Mouse (Mus musculus) ovary, adult 2 months (tissue): ENCODE results near the gene 2900011O08Rik. TPM values are rescaled to one million over a fixed set of nuclear protein-coding genes. Genes with fewer than 3 reads are reported as not detected.

Experiments used
- polyA plus RNA-seq: library from polyadenylated mRNA; depleted of rRNA; stranded (reverse); fragments of >200 nt; gene quantifications from 2 replicates; pipeline ENCODE4 v1.2.3, GENCODE M21; 2012; rRNA removed

The 2900011O08Rik gene
- 0.33 and 0.47 TPM in 2 replicates for polyA plus RNA-seq

DNA sequence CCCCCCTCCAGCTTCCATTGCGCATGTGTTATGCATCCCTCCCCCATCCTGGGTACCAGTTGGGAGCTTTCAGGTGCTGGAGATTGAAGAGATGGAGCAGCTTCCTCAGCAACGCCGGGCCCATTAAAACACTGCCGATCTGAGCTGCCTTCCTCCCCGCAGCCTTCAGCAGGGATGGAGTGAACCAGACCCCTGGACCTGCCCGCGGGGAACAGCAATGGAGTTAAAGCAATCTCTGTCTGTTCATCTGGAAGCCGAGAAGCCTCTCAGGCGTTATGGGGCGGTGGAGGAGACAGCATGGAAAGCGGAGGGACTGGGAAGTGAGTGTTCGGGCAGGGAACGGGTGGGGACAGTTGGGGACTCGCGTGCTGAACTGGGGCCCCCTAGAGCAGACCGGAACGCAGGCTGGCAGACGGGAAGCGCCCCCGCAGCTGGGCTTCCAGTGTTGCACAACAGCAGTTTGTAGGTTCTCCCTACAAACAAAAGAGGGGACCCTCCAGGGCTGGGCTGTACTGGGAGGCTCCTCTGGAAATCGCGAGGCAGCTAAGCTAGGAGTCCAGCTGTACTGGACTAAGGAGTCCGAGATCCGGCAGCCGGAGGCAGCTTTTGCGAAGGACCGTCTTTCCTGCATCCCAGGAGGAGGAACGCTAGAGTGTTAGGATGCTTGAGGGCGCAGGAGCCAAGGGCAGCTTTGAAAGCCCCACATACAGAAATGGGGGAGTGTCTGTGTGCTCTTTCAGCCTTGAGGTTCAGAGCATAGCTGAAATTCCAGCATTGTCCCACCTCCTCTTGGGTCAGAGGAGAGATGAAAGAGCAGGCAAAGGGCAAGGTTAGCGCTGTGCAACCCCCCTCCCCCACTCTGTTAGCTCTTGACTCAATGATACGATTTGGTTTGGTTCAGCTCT lies at the start of gene 2900011O08Rik, which contains the start of gene Ifitm7:
TSS of gene 2900011O08Rik (plus strand) at position 31 of the 905 bp plus-strand sequence.
TSS of gene Ifitm7 (minus strand) at position 315 of the 905 bp plus-strand sequence.

Other genes with a start within 250 kb of the 2900011O08Rik start
- 10.1 and 10.7 TPM in 2 replicates for gene Rrn3, start 205.9 kb upstream of the 2900011O08Rik start, polyA plus RNA-seq
- gene Ntan1, start 167.8 kb upstream of the 2900011O08Rik start, polyA plus RNA-seq: 74.3 and 74.7 TPM in 2 replicates
- gene Pdxdc1, start 83.5 kb upstream of the 2900011O08Rik start, polyA plus RNA-seq: 70.8 and 92.7 TPM in 2 replicates
- 4.1 and 5.8 TPM in 2 replicates for gene Mpv17l, start 83.4 kb upstream of the 2900011O08Rik start, polyA plus RNA-seq
- gene Ifitm7, start 284 bp downstream of the 2900011O08Rik start, polyA plus RNA-seq: not detected in 2 replicates
- 58.7 and 72.2 TPM in 2 replicates for gene Nde1, start 176.7 kb downstream of the 2900011O08Rik start, polyA plus RNA-seq
- 14.3 and 15.9 TPM in 2 replicates for gene Marf1, start 176.7 kb downstream of the 2900011O08Rik start, polyA plus RNA-seq